Mouse (Mus musculus) heart, adult 2 months (tissue): ENCODE measurements around the gene Pitpnb. TPM values are rescaled to one million over a fixed set of nuclear protein-coding genes. Genes with fewer than 3 reads are reported as not detected.
A peak's percentile ranks its signal among the peaks of the same experiment; 100 is the strongest.

Experiments
- DNase-seq, 2 experiments: peaks; one replicate each; pipeline ENCODE4 v3.0.0; 2021
- H3K27ac ChIP-seq: fragments of 200-600 bp; 2 replicates; pipeline ENCODE4 v1.8.1; 2022
- H3K27me3 ChIP-seq: fragments of 200-500 bp; 2 replicates; pipeline ENCODE4 v1.6.1; 2012; ENCODE audit warnings: mild to moderate bottlenecking, low read length, inconsistent platforms, mixed read lengths; ENCODE audit not compliant: control insufficient read depth, insufficient read depth
- H3K36me3 ChIP-seq: fragments of 200-500 bp; 2 replicates; pipeline ENCODE4 v1.6.1; 2012; ENCODE audit warnings: low read length, inconsistent platforms; ENCODE audit not compliant: control insufficient read depth, insufficient read depth
- H3K4me1 ChIP-seq: fragments of 200-500 bp; 2 replicates; pipeline ENCODE4 v1.6.1; 2011; ENCODE audit warnings: low read length; ENCODE audit not compliant: control insufficient read depth, insufficient read depth
- H3K4me3 ChIP-seq: fragments of 200-600 bp; 2 replicates; pipeline ENCODE4 v1.8.1; 2022
- H3K79me2 ChIP-seq: fragments of 200-500 bp; replicated peaks from 2 replicates; pipeline ENCODE4 v1.6.1; 2012; ENCODE audit warnings: mild to moderate bottlenecking, inconsistent platforms, low read length, moderate library complexity, mixed read lengths; ENCODE audit not compliant: control insufficient read depth, insufficient read depth
- H3K9ac ChIP-seq: fragments of 200-500 bp; 2 replicates; pipeline ENCODE4 v1.6.1; 2012; ENCODE audit warnings: low read depth, mild to moderate bottlenecking, control low read depth, inconsistent platforms, low read length, mixed read lengths
- CTCF ChIP-seq: fragments of 200-600 bp; IDR thresholded peaks from 2 replicates; pipeline ENCODE4 v1.8.1; 2022; ENCODE audit warnings: antibody characterized with exemption, mild to moderate bottlenecking, moderate library complexity
- EP300 ChIP-seq: fragments of 200-500 bp; IDR thresholded peaks from 2 replicates; pipeline ENCODE4 v1.6.1; 2011; ENCODE audit warnings: low read depth, low read length, control low read depth; ENCODE audit not compliant: insufficient read depth
- POLR2A ChIP-seq: fragments of 200-500 bp; IDR thresholded peaks from 2 replicates; pipeline ENCODE4 v1.6.1; 2011; ENCODE audit warnings: mild to moderate bottlenecking, low read depth, low read length, control low read depth; ENCODE audit not compliant: insufficient read depth
- WGBS: fragments of 180-500 bp; shearing (Covaris S2); methylation state at CpG from one replicate; pipeline ENCODE4 v1.1.7; 2018; 5-methylcytosine and 5-hydroxymethylcytosine counted together
- intact Hi-C: fragments of 180-260 bp; cut with DNase I; formaldehyde crosslinking; loops from one replicate; pipeline ENCODE4 v1.15.1; 2025
- polyA plus RNA-seq: library from polyadenylated mRNA; depleted of rRNA; stranded (reverse); fragments of >200 nt; gene quantifications from 2 replicates; pipeline ENCODE4 v1.2.3, GENCODE M21; 2012
- total RNA-seq, 2 experiments: library from RNA; stranded (reverse); gene quantifications; 2 replicates each; pipeline ENCODE4 v1.2.3; 2021

Pitpnb gene
- total and polyA plus RNA-seq, 3 experiments: 32.4 to 41.9 (median 39.4) TPM

DNA sequence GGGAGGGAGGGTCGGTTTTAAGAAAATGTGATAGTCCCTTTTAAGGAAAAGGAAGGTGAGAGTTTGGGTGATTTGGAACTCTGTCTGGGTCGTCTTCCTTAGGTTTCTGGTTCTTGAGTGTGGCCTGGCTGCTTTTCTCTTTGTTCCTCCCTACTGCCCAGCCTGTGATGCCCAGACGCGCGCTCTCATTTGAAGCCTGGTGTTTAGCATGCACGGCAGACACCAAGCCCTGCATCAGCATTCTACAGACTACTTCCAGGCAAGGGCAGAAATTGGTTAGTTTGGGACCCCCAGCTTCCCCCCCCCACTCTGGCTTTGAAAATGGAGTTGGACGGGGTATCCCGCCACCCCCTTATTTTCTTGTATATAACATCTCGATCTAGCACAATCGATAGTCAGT, 92.4 kb downstream of the Pitpnb start:
- no peak for DNase-seq
- H3K4me1 ChIP-seq: peaks cover 8% of the 10 kb centered on the region
- H3K27me3 ChIP-seq: no peaks in the 10 kb centered on the region
- TF ChIP-seq POLR2A (no peak), CTCF (no peak), EP300 (no peak)
- no peak overlapping the region for H3K4me3 ChIP-seq
- H3K9ac ChIP-seq: no peak overlapping the region
- peaks cover 15% of the 10 kb centered on the region for H3K36me3 ChIP-seq
- peaks cover 19% of the 10 kb centered on the region for H3K79me2 ChIP-seq
- intact Hi-C loops: no loop called here
- WGBS: 79% methylated on average over 10 of the region's 10 CpGs
- H3K27ac ChIP-seq: no peak overlapping the region

DNA sequence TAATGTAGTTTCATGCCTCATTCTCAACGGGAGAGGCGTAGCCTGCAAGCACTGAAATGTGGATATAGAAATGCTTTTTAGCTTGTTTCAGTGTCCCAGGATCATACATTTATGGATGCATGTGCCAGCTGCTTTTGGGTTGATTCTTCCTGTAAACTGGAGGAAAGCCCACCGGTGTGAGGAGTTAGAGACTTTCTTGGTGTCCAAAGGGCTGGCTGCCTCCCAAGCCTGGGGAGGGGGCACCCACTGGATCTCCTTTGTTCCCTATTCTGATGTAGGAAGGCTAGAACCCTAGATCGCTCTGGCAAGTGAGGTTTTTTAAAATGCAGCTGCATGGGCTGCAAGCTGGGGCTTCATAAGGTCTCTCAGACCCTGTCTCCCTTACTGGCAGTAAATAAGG, 93.1 kb downstream of the Pitpnb start:
- H3K4me1 ChIP-seq: peaks cover 8% of the 10 kb centered on the region
- no peak for DNase-seq
- peaks cover 15% of the 10 kb centered on the region for H3K36me3 ChIP-seq
- intact Hi-C loops: no loop called here
- H3K79me2 ChIP-seq: peaks cover 19% of the 10 kb centered on the region
- WGBS: 82% methylated on average over 4 of the region's 4 CpGs
- no peak overlapping the region for H3K9ac ChIP-seq
- no peak overlapping the region for H3K4me3 ChIP-seq
- no peak overlapping the region for H3K27ac ChIP-seq
- TF ChIP-seq POLR2A (no peak), EP300 (no peak), CTCF (no peak)
- no peaks in the 10 kb centered on the region for H3K27me3 ChIP-seq

DNA sequence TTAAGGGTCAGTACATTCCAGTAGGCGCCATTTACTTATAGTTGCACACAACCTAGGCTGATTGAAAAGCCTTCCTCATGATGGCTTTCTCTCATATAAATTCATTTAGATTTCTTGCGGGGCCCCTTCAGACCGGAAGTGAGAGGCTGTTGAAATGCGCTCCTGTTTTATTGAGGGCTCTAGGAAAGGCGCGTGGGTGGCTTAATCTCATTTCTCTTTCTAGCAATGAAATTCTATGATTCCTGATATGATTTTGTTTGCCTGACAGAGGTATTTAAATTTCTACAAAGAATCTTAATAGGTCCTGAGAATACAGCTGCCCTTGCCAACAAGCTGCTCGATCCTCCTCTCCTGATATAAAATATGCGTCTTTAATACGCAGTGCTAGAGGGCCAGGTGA, 95.2 kb downstream of the Pitpnb start:
- DNase-seq: no peak
- H3K79me2 ChIP-seq: peaks cover 7% of the 10 kb centered on the region
- peaks cover 13% of the 10 kb centered on the region for H3K4me1 ChIP-seq
- no peak overlapping the region for H3K4me3 ChIP-seq
- no peak overlapping the region for H3K27ac ChIP-seq
- no peak overlapping the region for H3K9ac ChIP-seq
- no peaks in the 10 kb centered on the region for H3K27me3 ChIP-seq
- TF ChIP-seq CTCF: no peak
- TF ChIP-seq EP300: no peak
- TF ChIP-seq POLR2A: no peak
- 86% methylated on average over 9 of the region's 9 CpGs for WGBS
- peaks cover 15% of the 10 kb centered on the region for H3K36me3 ChIP-seq
- intact Hi-C loops: no loop called here

DNA sequence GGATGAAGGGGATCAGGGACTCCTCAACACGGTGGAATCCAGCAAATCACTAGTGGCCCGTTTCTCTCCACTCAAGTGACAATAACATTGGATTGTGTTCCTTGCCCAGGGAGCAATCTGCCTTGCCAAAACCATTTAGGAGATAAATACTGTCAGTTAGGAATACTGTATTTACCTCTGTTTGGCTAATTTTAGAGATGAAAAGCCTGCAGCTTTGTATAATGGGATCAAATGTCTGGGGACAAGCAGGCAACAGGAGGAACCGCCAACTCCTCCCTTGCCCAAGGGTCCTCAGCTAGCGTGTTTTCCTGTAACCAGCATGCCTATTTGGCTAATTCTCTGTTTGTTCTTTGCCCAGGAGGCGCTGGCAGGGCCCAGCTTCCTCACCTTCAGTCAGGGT, 95.7 kb downstream of the Pitpnb start:
- 72% methylated on average over 5 of the region's 5 CpGs for WGBS
- no peak for TF ChIP-seq CTCF
- TF ChIP-seq POLR2A: no peak
- no peak for TF ChIP-seq EP300
- Histone ChIP-seq H3K27me3 (no peaks in the 10 kb centered on the region), H3K27ac (no peak overlapping the region), H3K9ac (no peak overlapping the region), H3K4me3 (no peak overlapping the region), H3K4me1 (peaks cover 17% of the 10 kb centered on the region), H3K79me2 (peaks cover 5% of the 10 kb centered on the region), H3K36me3 (peaks cover 15% of the 10 kb centered on the region)
- DNase-seq: no peak
- intact Hi-C loops: no loop called here

DNA sequence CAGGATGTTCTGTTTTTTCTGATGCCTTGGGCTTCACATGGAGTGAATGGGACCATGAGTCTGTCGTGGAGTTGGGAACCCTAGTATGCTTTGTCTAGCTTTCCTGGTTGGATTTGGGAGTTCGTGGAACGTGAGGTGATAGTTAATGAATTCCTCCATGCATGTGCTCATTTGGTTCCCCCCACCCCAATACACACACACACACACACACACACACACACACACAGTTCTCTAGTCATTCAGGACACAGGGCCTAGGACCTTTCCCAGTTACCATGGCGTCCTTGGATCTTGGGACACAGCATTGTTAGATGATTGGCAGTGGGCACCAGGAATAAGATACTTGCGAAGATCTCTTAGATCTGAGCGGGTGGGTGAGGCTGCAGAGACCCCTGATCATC, 98.3 kb downstream of the Pitpnb start:
- Histone ChIP-seq H3K36me3 (peaks cover 5% of the 10 kb centered on the region), H3K27ac (no peak overlapping the region), H3K27me3 (no peaks in the 10 kb centered on the region), H3K4me3 (no peak overlapping the region), H3K79me2 (peaks cover 1% of the 10 kb centered on the region; the same call in 1 of the 2 replicates), H3K4me1 (peaks cover 14% of the 10 kb centered on the region), H3K9ac (no peak overlapping the region)
- TF ChIP-seq POLR2A: no peak
- TF ChIP-seq EP300: no peak
- TF ChIP-seq CTCF: no peak
- WGBS: 68% methylated on average over 6 of the region's 6 CpGs
- no peak for DNase-seq
- intact Hi-C loops: no loop called here

DNA sequence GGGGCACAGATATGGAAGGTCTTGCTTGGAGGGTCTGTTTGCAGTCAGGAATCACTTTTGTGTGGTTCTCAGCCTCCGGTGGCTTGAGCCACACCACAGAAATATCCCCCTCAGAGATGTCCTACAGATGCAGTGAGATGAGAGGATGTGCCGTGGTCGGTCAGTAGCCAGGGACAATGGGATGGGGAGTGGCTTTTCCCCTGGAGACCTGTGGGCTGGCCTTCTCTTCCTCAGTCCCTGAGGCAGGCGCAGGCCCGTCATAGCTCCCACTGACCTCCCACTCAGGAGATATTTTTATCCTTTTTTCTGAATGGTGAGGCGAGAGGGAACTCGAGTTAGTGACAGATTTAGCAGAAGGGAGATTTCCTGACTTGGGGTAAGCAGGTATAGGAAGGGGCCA, 99.2 kb downstream of the Pitpnb start:
- Histone ChIP-seq H3K36me3 (no peaks in the 10 kb centered on the region), H3K79me2 (peaks cover 5% of the 10 kb centered on the region; the same call in 1 of the 2 replicates), H3K9ac (no peak overlapping the region), H3K27ac (peak overlapping the region; percentile 62), H3K4me1 (peaks cover 11% of the 10 kb centered on the region), H3K27me3 (no peaks in the 10 kb centered on the region), H3K4me3 (no peak overlapping the region)
- peak in 1 of 2 experiments; percentile 49 for DNase-seq
- TF ChIP-seq POLR2A (no peak), CTCF (no peak)
- WGBS: 32% methylated on average over 7 of the region's 7 CpGs
- intact Hi-C loops: loop anchor here (5.0 kb wide), 1 partner anchor 38 kb away; no protein-coding TSS in a partner anchor
